Comparison of ENCODE assay signal across 10 mouse cellular contexts in genomic region chr13:35537936-35538335, GRCm38 (mm10).
DNase-seq lines count a peak whose midpoint lies in the region; ATAC-seq and TF ChIP-seq lines count a peak whose summit lies in the region.
"Had no signal": no experiment of that assay in that cellular context is flagged by ENCODE, and none has a peak within 500 bp of the region (broad histone marks: within the 10 kb centered on the region; RNA-seq: fewer than 3 reads in every experiment).

No protein-coding gene starts in this region.

- H3K4me1 ChIP-seq in midbrain, embryonic 13.5 days (replicated peaks), result no peaks in the 10 kb centered on the region
- H3K4me1 ChIP-seq in liver, embryonic 11.5 days (replicated peaks; ENCODE audit: control insufficient read depth, insufficient read depth, low read length), result no peaks in the 10 kb centered on the region
- no peaks in the 10 kb centered on the region for H3K4me1 ChIP-seq in liver, postnatal 0 days (ENCODE audit: insufficient read depth)
- H3K4me1 ChIP-seq: neural tube, embryonic 12.5 days had no signal

- no peak for TF ChIP-seq CTCF in liver, postnatal 0 days (IDR thresholded peaks at IDR 0.05; ENCODE audit: low read depth)

- no peaks in the 10 kb centered on the region for H3K36me3 ChIP-seq in midbrain, embryonic 13.5 days
- H3K36me3 ChIP-seq in liver, embryonic 11.5 days (ENCODE audit: control insufficient read depth, insufficient read depth, low read length), result no peaks in the 10 kb centered on the region
- no peaks in the 10 kb centered on the region for H3K36me3 ChIP-seq in liver, postnatal 0 days (replicated peaks; ENCODE audit: insufficient read depth, low read length)
- H3K36me3 ChIP-seq: neural tube, embryonic 12.5 days had no signal

- no peak overlapping the region for H3K27ac ChIP-seq in midbrain, embryonic 13.5 days
- no peak overlapping the region for H3K27ac ChIP-seq in liver, embryonic 11.5 days (ENCODE audit: low read depth, low read length)
- H3K27ac ChIP-seq in liver, postnatal 0 days (ENCODE audit: low read depth), result no peak overlapping the region
- H3K27ac ChIP-seq: hindbrain, embryonic 14.5 days; neural tube, embryonic 12.5 days had no signal

- peak; percentile 42 for DNase-seq in heart, adult 8-10 months (ENCODE audit: low spot score)
- no peak for DNase-seq in heart, postnatal 25 days (ENCODE audit: low spot score)
- peak; percentile 35 to 41 for DNase-seq in adrenal gland, adult 18-20 months (ENCODE audit: low spot score in 2 of 2)
- peak; percentile 80 to 85 for DNase-seq in cerebellum, postnatal 10 days
- peak; percentile 17 for DNase-seq in kidney, postnatal 10 days
- no peak for DNase-seq in liver, embryonic 11.5 days (ENCODE audit: low spot score)
- no peak for DNase-seq in liver, postnatal 0 days

- H3K9ac ChIP-seq in midbrain, embryonic 13.5 days (replicated peaks), result no peak overlapping the region
- H3K9ac ChIP-seq in liver, embryonic 11.5 days (ENCODE audit: low read depth, low read length), result no peak overlapping the region
- H3K9ac ChIP-seq in liver, postnatal 0 days (replicated peaks), result no peak overlapping the region
- H3K9ac ChIP-seq: hindbrain, embryonic 14.5 days; neural tube, embryonic 12.5 days had no signal

- H3K4me2 ChIP-seq in midbrain, embryonic 13.5 days (replicated peaks), result no peak overlapping the region
- no peak overlapping the region for H3K4me2 ChIP-seq in liver, embryonic 11.5 days
- H3K4me2 ChIP-seq in liver, postnatal 0 days (ENCODE audit: low read depth, low read length), result no peak overlapping the region
- H3K4me2 ChIP-seq: hindbrain, embryonic 14.5 days; neural tube, embryonic 12.5 days had no signal

- H3K27me3 ChIP-seq in midbrain, embryonic 13.5 days, result no peaks in the 10 kb centered on the region
- no peaks in the 10 kb centered on the region for H3K27me3 ChIP-seq in liver, embryonic 11.5 days (replicated peaks; ENCODE audit: control insufficient read depth, insufficient read depth, low read length)
- H3K27me3 ChIP-seq in liver, postnatal 0 days (ENCODE audit: insufficient read depth, low read length), result no peaks in the 10 kb centered on the region
- H3K27me3 ChIP-seq: neural tube, embryonic 12.5 days had no signal

- H3K4me3 ChIP-seq in midbrain, embryonic 13.5 days (replicated peaks), result no peak overlapping the region
- H3K4me3 ChIP-seq in liver, embryonic 11.5 days (ENCODE audit: low read depth, low read length), result no peak overlapping the region
- no peak overlapping the region for H3K4me3 ChIP-seq in liver, postnatal 0 days (ENCODE audit: low read depth, low read length)
- H3K4me3 ChIP-seq: neural tube, embryonic 12.5 days had no signal

- H3K9me3 ChIP-seq in midbrain, embryonic 13.5 days, result no peaks in the 10 kb centered on the region
- H3K9me3 ChIP-seq in liver, embryonic 11.5 days (ENCODE audit: control insufficient read depth, low read length), result no peaks in the 10 kb centered on the region
- H3K9me3 ChIP-seq in liver, postnatal 0 days (ENCODE audit: low read length), result no peaks in the 10 kb centered on the region
- H3K9me3 ChIP-seq: neural tube, embryonic 12.5 days had no signal

- 76% methylated on average over 5 of the region's 5 CpGs for WGBS in midbrain, embryonic 13.5 days
- 73% methylated on average over 5 of the region's 5 CpGs for WGBS in liver, embryonic 11.5 days
- 61% methylated on average over 5 of the region's 5 CpGs for WGBS in liver, postnatal 0 days (ENCODE audit: insufficient replicate concordance)

- ATAC-seq in midbrain, embryonic 13.5 days, result no peak
- ATAC-seq in liver, embryonic 11.5 days (replicated peaks; ENCODE audit: low FRiP score), result no peak
- ATAC-seq in liver, postnatal 0 days, result no peak

- intact Hi-C loops in heart, postnatal 25 days (cut with DNase I), result no loop called here

- no peak for TF ChIP-seq EP300 in liver, postnatal 0 days (IDR thresholded peaks at IDR 0.05; ENCODE audit: low read depth)

Comparison
In these comparisons a context has a peak if more than half of its experiments do, and no peak if none do; other contexts are left out.
1. DNase-seq: peak in heart, adult 8-10 months (single experiment), adrenal gland, adult 18-20 months (2 of 2), cerebellum, postnatal 10 days (2 of 2) and kidney, postnatal 10 days (single experiment); none in heart, postnatal 25 days (single experiment), liver, embryonic 11.5 days (single experiment) and liver, postnatal 0 days (single experiment).